Mouse (Mus musculus): ENCODE measurements around the gene Vps37c.

DNA sequence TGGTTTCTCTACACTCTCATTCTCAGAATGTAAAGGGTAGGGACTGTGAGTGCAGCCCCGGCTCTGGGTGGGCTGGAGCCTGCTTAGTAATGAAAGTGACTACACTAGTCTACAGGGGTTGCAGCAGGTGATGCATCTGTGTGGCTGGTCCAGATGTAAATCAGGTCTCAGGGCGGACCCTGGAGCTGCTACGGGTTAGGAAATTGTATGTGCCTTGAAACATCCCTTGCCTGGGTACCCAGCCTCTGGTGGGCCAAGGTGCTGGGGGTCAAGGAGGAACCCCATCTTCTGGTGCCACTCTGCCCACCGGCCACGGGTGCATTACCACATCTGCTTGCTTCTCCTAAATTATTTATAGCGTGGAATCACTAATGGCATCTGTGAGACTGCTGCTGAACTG, 25.6 kb downstream of the Vps37c start:
- TF ChIP-seq GATA1 (IDR thresholded peaks at IDR 0.05; ENCODE audit: borderline replicate concordance, low read length) (no peak), FLI1 (IDR thresholded peaks at IDR 0.05; ENCODE audit: low read length) (no peak)

Measured in megakaryocyte, embryonic 14.5 days (primary cell).